Mouse (Mus musculus): ENCODE measurements around the gene Ube2cbp. TPM values are rescaled to one million over a fixed set of nuclear protein-coding genes. Genes with fewer than 3 reads are reported as not detected.

Gene Ube2cbp
- polyA plus RNA-seq, 1 experiment from 2014 or later = 5.4 TPM

- peaks cover 7% of the 10 kb centered on the region; the same call in 1 of the 2 replicates for H3K4me1 ChIP-seq
- no peaks in the 10 kb centered on the region for H3K36me3 ChIP-seq
- ATAC-seq (ENCODE audit: borderline replicate concordance, extremely low read depth, low FRiP score, low TSS enrichment) = peak; percentile 96
- peak within 1 kb of the TSS; percentile 81 for H3K27ac ChIP-seq
- H3K4me2 ChIP-seq = peak within 1 kb of the TSS; percentile 83
- H3K4me3 ChIP-seq = peak within 1 kb of the TSS; percentile 88
- under 1% methylated on average over 91 of the region's 93 CpGs for WGBS
- peaks cover 5% of the 10 kb centered on the region; the same call in 1 of the 2 replicates for H3K27me3 ChIP-seq
- peak within 1 kb of the TSS; percentile 89 for H3K9ac ChIP-seq
- no peaks in the 10 kb centered on the region for H3K9me3 ChIP-seq
Measured at GRCm38 (mm10) chr9:86466990-86467870, 2.5 kb upstream of the Ube2cbp start, which contains the start of gene Dop1a. Dop1a (plus strand) TSS chr9:86467154.

GRCm38 (mm10) chr9:86453626-86454025 is 11.1 kb downstream of the Ube2cbp start:
- Histone ChIP-seq H3K4me3 (no peak overlapping the region), H3K9me3 (no peaks in the 10 kb centered on the region), H3K36me3 (no peaks in the 10 kb centered on the region), H3K9ac (no peak overlapping the region), H3K4me1 (no peaks in the 10 kb centered on the region), H3K27ac (no peak overlapping the region), H3K4me2 (no peak overlapping the region), H3K27me3 (no peaks in the 10 kb centered on the region)
- WGBS = 62% methylated on average over 3 of the region's 3 CpGs
- ATAC-seq (ENCODE audit: borderline replicate concordance, extremely low read depth, low FRiP score, low TSS enrichment) = no peak

GRCm38 (mm10) chr9:86451617-86452016 is 13.1 kb downstream of the Ube2cbp start:
- Histone ChIP-seq H3K4me2 (peak overlapping the region; percentile 50), H3K9ac (no peak overlapping the region), H3K36me3 (no peaks in the 10 kb centered on the region), H3K4me3 (0 out of 2 replicates have a peak overlapping the region, but pooled peaks have one; percentile 8), H3K27ac (no peak overlapping the region), H3K9me3 (no peaks in the 10 kb centered on the region), H3K27me3 (no peaks in the 10 kb centered on the region), H3K4me1 (no peaks in the 10 kb centered on the region)
- under 1% methylated on average over 13 of the region's 13 CpGs for WGBS
- peak; percentile 71; the same call in 1 of the 2 replicates for ATAC-seq (ENCODE audit: borderline replicate concordance, extremely low read depth, low FRiP score, low TSS enrichment)

GRCm38 (mm10) chr9:86451094-86451493 is 13.7 kb downstream of the Ube2cbp start:
- H3K9ac ChIP-seq = no peak overlapping the region
- no peak overlapping the region for H3K27ac ChIP-seq
- no peaks in the 10 kb centered on the region for H3K27me3 ChIP-seq
- no peak for ATAC-seq (ENCODE audit: borderline replicate concordance, extremely low read depth, low FRiP score, low TSS enrichment)
- no peak overlapping the region for H3K4me3 ChIP-seq
- no peaks in the 10 kb centered on the region for H3K36me3 ChIP-seq
- no peaks in the 10 kb centered on the region for H3K4me1 ChIP-seq
- 50% methylated on average over 6 of the region's 6 CpGs for WGBS
- H3K4me2 ChIP-seq = no peak overlapping the region
- no peaks in the 10 kb centered on the region for H3K9me3 ChIP-seq

GRCm38 (mm10) chr9:86449581-86449980 is 15.2 kb downstream of the Ube2cbp start:
- H3K4me3 ChIP-seq = no peak overlapping the region
- H3K36me3 ChIP-seq = no peaks in the 10 kb centered on the region
- H3K9me3 ChIP-seq = no peaks in the 10 kb centered on the region
- H3K4me1 ChIP-seq = no peaks in the 10 kb centered on the region
- no peaks in the 10 kb centered on the region for H3K27me3 ChIP-seq
- H3K4me2 ChIP-seq = no peak overlapping the region
- WGBS = 1% methylated on average over 11 of the region's 11 CpGs
- ATAC-seq (ENCODE audit: borderline replicate concordance, extremely low read depth, low FRiP score, low TSS enrichment) = peak; percentile 32; the same call in 1 of the 2 replicates
- no peak overlapping the region for H3K27ac ChIP-seq
- H3K9ac ChIP-seq = no peak overlapping the region

GRCm38 (mm10) chr9:86447431-86447830 is 17.3 kb downstream of the Ube2cbp start:
- no peaks in the 10 kb centered on the region for H3K4me1 ChIP-seq
- WGBS = 82% methylated on average over 8 of the region's 8 CpGs
- no peaks in the 10 kb centered on the region for H3K36me3 ChIP-seq
- no peak overlapping the region for H3K27ac ChIP-seq
- no peaks in the 10 kb centered on the region for H3K27me3 ChIP-seq
- H3K9ac ChIP-seq = no peak overlapping the region
- no peak for ATAC-seq (ENCODE audit: borderline replicate concordance, extremely low read depth, low FRiP score, low TSS enrichment)
- H3K4me3 ChIP-seq = no peak overlapping the region
- no peak overlapping the region for H3K4me2 ChIP-seq
- H3K9me3 ChIP-seq = no peaks in the 10 kb centered on the region

- H3K36me3 ChIP-seq = no peaks in the 10 kb centered on the region
- no peak for ATAC-seq (ENCODE audit: borderline replicate concordance, extremely low read depth, low FRiP score, low TSS enrichment)
- H3K27me3 ChIP-seq = no peaks in the 10 kb centered on the region
- no peak overlapping the region for H3K9ac ChIP-seq
- H3K4me2 ChIP-seq = no peak overlapping the region
- no peaks in the 10 kb centered on the region for H3K4me1 ChIP-seq
- H3K27ac ChIP-seq = no peak overlapping the region
- H3K4me3 ChIP-seq = no peak overlapping the region
- no peaks in the 10 kb centered on the region for H3K9me3 ChIP-seq
- WGBS = 79% methylated on average over 7 of the region's 7 CpGs
Measured at GRCm38 (mm10) chr9:86446847-86447246, 17.9 kb downstream of the Ube2cbp start.

- no peaks in the 10 kb centered on the region for H3K9me3 ChIP-seq
- H3K36me3 ChIP-seq = no peaks in the 10 kb centered on the region
- peaks cover 8% of the 10 kb centered on the region; the same call in 1 of the 2 replicates for H3K4me1 ChIP-seq
- H3K27ac ChIP-seq = no peak overlapping the region
- WGBS = 69% methylated on average over 4 of the region's 4 CpGs
- H3K9ac ChIP-seq = no peak overlapping the region
- no peak overlapping the region for H3K4me2 ChIP-seq
- H3K4me3 ChIP-seq = no peak overlapping the region
- H3K27me3 ChIP-seq = no peaks in the 10 kb centered on the region
- no peak for ATAC-seq (ENCODE audit: borderline replicate concordance, extremely low read depth, low FRiP score, low TSS enrichment)
Measured at GRCm38 (mm10) chr9:86442248-86442647, 22.5 kb downstream of the Ube2cbp start.

GRCm38 (mm10) chr9:86438337-86439009 is 26.3 kb downstream of the Ube2cbp start:
- no peaks in the 10 kb centered on the region for H3K36me3 ChIP-seq
- H3K27ac ChIP-seq = no peak overlapping the region
- H3K9me3 ChIP-seq = no peaks in the 10 kb centered on the region
- no peak overlapping the region for H3K9ac ChIP-seq
- no peaks in the 10 kb centered on the region for H3K27me3 ChIP-seq
- H3K4me1 ChIP-seq = peaks cover 8% of the 10 kb centered on the region; the same call in 1 of the 2 replicates
- 0 out of 2 replicates have a peak overlapping the region, but pooled peaks have one; percentile 8 for H3K4me2 ChIP-seq
- ATAC-seq (ENCODE audit: borderline replicate concordance, extremely low read depth, low FRiP score, low TSS enrichment) = no peak
- 44% methylated on average over 11 of the region's 11 CpGs for WGBS
- no peak overlapping the region for H3K4me3 ChIP-seq

- no peak for ATAC-seq (ENCODE audit: borderline replicate concordance, extremely low read depth, low FRiP score, low TSS enrichment)
- H3K27ac ChIP-seq = no peak overlapping the region
- no peaks in the 10 kb centered on the region for H3K27me3 ChIP-seq
- no peaks in the 10 kb centered on the region for H3K36me3 ChIP-seq
- H3K4me3 ChIP-seq = no peak overlapping the region
- 97% methylated on average over 8 of the region's 8 CpGs for WGBS
- H3K4me2 ChIP-seq = no peak overlapping the region
- H3K9ac ChIP-seq = no peak overlapping the region
- H3K4me1 ChIP-seq = peaks cover 8% of the 10 kb centered on the region; the same call in 1 of the 2 replicates
- H3K9me3 ChIP-seq = no peaks in the 10 kb centered on the region
Measured at GRCm38 (mm10) chr9:86436608-86437007, 28.1 kb downstream of the Ube2cbp start.

- Histone ChIP-seq H3K36me3 (no peaks in the 10 kb centered on the region), H3K4me2 (no peak overlapping the region), H3K4me1 (peaks cover 8% of the 10 kb centered on the region; the same call in 1 of the 2 replicates), H3K27me3 (no peaks in the 10 kb centered on the region), H3K9me3 (no peaks in the 10 kb centered on the region), H3K4me3 (no peak overlapping the region), H3K27ac (no peak overlapping the region), H3K9ac (no peak overlapping the region)
- 83% methylated on average over 3 of the region's 3 CpGs for WGBS
- ATAC-seq (ENCODE audit: borderline replicate concordance, extremely low read depth, low FRiP score, low TSS enrichment) = no peak
Measured at GRCm38 (mm10) chr9:86435510-86435909, 29.2 kb downstream of the Ube2cbp start.

GRCm38 (mm10) chr9:86423331-86423730 is 41.4 kb downstream of the Ube2cbp start:
- Histone ChIP-seq H3K9ac (no peak overlapping the region), H3K27me3 (no peaks in the 10 kb centered on the region), H3K4me2 (no peak overlapping the region), H3K9me3 (no peaks in the 10 kb centered on the region), H3K36me3 (no peaks in the 10 kb centered on the region), H3K4me1 (no peaks in the 10 kb centered on the region), H3K4me3 (no peak overlapping the region), H3K27ac (no peak overlapping the region)
- 77% methylated on average over 4 of the region's 4 CpGs for WGBS
- no peak for ATAC-seq (ENCODE audit: borderline replicate concordance, extremely low read depth, low FRiP score, low TSS enrichment)

Measured in lung, embryonic 15.5 days (tissue).